Mouse (Mus musculus) MEL (cell line): ENCODE results near the gene Pard3b. TPM values are rescaled to one million over a fixed set of nuclear protein-coding genes. Genes with fewer than 3 reads are reported as not detected.

Experiments used
- DNase-seq: peaks from one replicate; pipeline ENCODE4 v3.0.0; 2011; ENCODE audit warnings: low read depth, low spot score
- H3K27ac ChIP-seq: 2 replicates; pipeline ENCODE4 v1.5.1; 2012; ENCODE audit warnings: low read depth, mild to moderate bottlenecking, control low read depth, low read length, moderate library complexity; ENCODE audit not compliant: control insufficient read depth
- H3K27me3 ChIP-seq, 2 experiments: fragments of 150-350 bp in 1 of 2; sonication (generic) in 1 of 2; 2 replicates each; pipeline ENCODE4 v1.6.1; 2012; ENCODE audit warnings: low read length in 2 of 2, mild to moderate bottlenecking in 2 of 2, improper control_type of control experiment in 1 of 2, moderate library complexity in 1 of 2; ENCODE audit not compliant: insufficient read depth in 2 of 2, control insufficient read depth in 1 of 2
- H3K36me3 ChIP-seq, 2 experiments: 2 replicates each; pipeline ENCODE4 v1.6.1; 2012 to 2014; ENCODE audit warnings: low read length in 2 of 2, improper control_type of control experiment in 1 of 2, inconsistent platforms in 1 of 2, mild to moderate bottlenecking in 1 of 2; ENCODE audit not compliant: insufficient read depth in 2 of 2, control insufficient read depth in 1 of 2
- H3K4me1 ChIP-seq, 2 experiments: fragments of 150-350 bp in 1 of 2; sonication (generic) in 1 of 2; 2 replicates each; pipeline ENCODE4 v1.6.1; 2012; ENCODE audit warnings: low read length in 2 of 2, improper control_type of control experiment in 1 of 2, mild to moderate bottlenecking in 1 of 2; ENCODE audit not compliant: insufficient read depth in 2 of 2, control insufficient read depth in 1 of 2
- H3K4me3 ChIP-seq, 2 experiments: fragments of 150-350 bp in 1 of 2; sonication (generic) in 1 of 2; 2 replicates each; pipeline ENCODE4 v1.5.1; 2012; ENCODE audit warnings: low read depth in 2 of 2, low read length in 2 of 2, mild to moderate bottlenecking in 2 of 2, moderate library complexity in 2 of 2, control low read depth in 1 of 2, improper control_type of control experiment in 1 of 2; ENCODE audit not compliant: control insufficient read depth in 1 of 2, insufficient read depth in 1 of 2
- H3K79me2 ChIP-seq: 2 replicates; pipeline ENCODE4 v1.6.1; 2012; ENCODE audit warnings: mild to moderate bottlenecking, low read length, moderate library complexity; ENCODE audit not compliant: control insufficient read depth, poor library complexity, insufficient read depth
- H3K9ac ChIP-seq: 2 replicates; pipeline ENCODE4 v1.6.1; 2012; ENCODE audit warnings: low read depth, mild to moderate bottlenecking, control low read depth, low read length, moderate library complexity; ENCODE audit not compliant: control insufficient read depth, poor library complexity, severe bottlenecking
- H3K9me3 ChIP-seq: fragments of 150-350 bp; sonication (generic); replicated peaks from 2 replicates; pipeline ENCODE4 v1.6.1; 2012; ENCODE audit warnings: mild to moderate bottlenecking, low read length, improper control_type of control experiment, moderate library complexity; ENCODE audit not compliant: insufficient read depth
- BHLHE40 ChIP-seq: IDR thresholded peaks from 2 replicates; pipeline ENCODE4 v1.6.1; 2012; ENCODE audit warnings: low read depth, mild to moderate bottlenecking, inconsistent platforms, low read length, improper control_type of control experiment, borderline replicate concordance
- CHD1 ChIP-seq: IDR thresholded peaks from 2 replicates; pipeline ENCODE4 v1.6.1; 2012; ENCODE audit warnings: low read depth, mild to moderate bottlenecking, inconsistent platforms, low read length, improper control_type of control experiment
- CHD2 ChIP-seq: IDR thresholded peaks from 2 replicates; pipeline ENCODE4 v1.6.1; 2011; ENCODE audit warnings: low read length, improper control_type of control experiment
- E2F4 ChIP-seq: IDR thresholded peaks from 2 replicates; pipeline ENCODE4 v1.6.1; 2011; ENCODE audit warnings: low read depth, low read length, improper control_type of control experiment, borderline replicate concordance
- ELF1 ChIP-seq: IDR thresholded peaks from 2 replicates; pipeline ENCODE4 v1.6.1; 2014; ENCODE audit warnings: low read depth, mild to moderate bottlenecking, inconsistent platforms, low read length, improper control_type of control experiment, moderate library complexity
- EP300 ChIP-seq, 2 experiments: IDR thresholded peaks; 2 replicates each; pipeline ENCODE4 v1.6.1; 2011; ENCODE audit warnings: improper control_type of control experiment in 2 of 2, low read length in 2 of 2, low read depth in 1 of 2, mild to moderate bottlenecking in 1 of 2
- ETS1 ChIP-seq: IDR thresholded peaks from 2 replicates; pipeline ENCODE4 v1.6.1; 2012; ENCODE audit warnings: low read depth, mild to moderate bottlenecking, inconsistent platforms, low read length, improper control_type of control experiment, moderate library complexity
- GATA1 ChIP-seq: IDR thresholded peaks from 2 replicates; pipeline ENCODE4 v1.6.1; 2011; ENCODE audit warnings: low read depth, low read length, improper control_type of control experiment
- KAT2A ChIP-seq: conservative IDR thresholded peaks from 2 replicates; pipeline ENCODE4 v1.6.1; 2012; ENCODE audit warnings: low read depth, low read length, improper control_type of control experiment, inconsistent platforms
- MAX ChIP-seq: IDR thresholded peaks from 2 replicates; pipeline ENCODE4 v1.6.1; 2011; ENCODE audit warnings: low read length, improper control_type of control experiment
- MAZ ChIP-seq: IDR thresholded peaks from 2 replicates; pipeline ENCODE4 v1.6.1; 2012; ENCODE audit warnings: low read depth, mild to moderate bottlenecking, inconsistent platforms, low read length, improper control_type of control experiment
- MEF2A ChIP-seq: IDR thresholded peaks from 2 replicates; pipeline ENCODE4 v1.6.1; 2014; ENCODE audit warnings: low read depth, mild to moderate bottlenecking, inconsistent platforms, low read length, improper control_type of control experiment; ENCODE audit not compliant: poor library complexity, insufficient replicate concordance, severe bottlenecking; ENCODE audit errors: extremely low read depth
- MXI1 ChIP-seq: IDR thresholded peaks from 2 replicates; pipeline ENCODE4 v1.6.1; 2011; ENCODE audit warnings: mild to moderate bottlenecking, low read depth, low read length, improper control_type of control experiment
- MYB ChIP-seq: IDR thresholded peaks from 2 replicates; pipeline ENCODE4 v1.6.1; 2011; ENCODE audit warnings: mild to moderate bottlenecking, low read depth, low read length, improper control_type of control experiment
- MYC ChIP-seq: IDR thresholded peaks from 2 replicates; pipeline ENCODE4 v1.6.1; 2011; ENCODE audit warnings: low read depth, mild to moderate bottlenecking, low read length, improper control_type of control experiment, moderate library complexity
- POLR2A ChIP-seq, 2 experiments: IDR thresholded peaks; 2 replicates each; pipeline ENCODE4 v1.6.1; 2011 to 2012; ENCODE audit warnings: low read length in 2 of 2, mild to moderate bottlenecking in 2 of 2, control low read depth in 1 of 2, improper control_type of control experiment in 1 of 2, low read depth in 1 of 2, moderate library complexity in 1 of 2; ENCODE audit not compliant: control insufficient read depth in 1 of 2, insufficient read depth in 1 of 2, poor library complexity in 1 of 2
- POLR2AphosphoS2 ChIP-seq: IDR thresholded peaks from 2 replicates; pipeline ENCODE4 v1.6.1; 2011; ENCODE audit warnings: low read length, improper control_type of control experiment
- RAD21 ChIP-seq: IDR thresholded peaks from 2 replicates; pipeline ENCODE4 v1.6.1; 2011; ENCODE audit warnings: mild to moderate bottlenecking, low read depth, low read length, improper control_type of control experiment
- RCOR1 ChIP-seq: IDR thresholded peaks from 2 replicates; pipeline ENCODE4 v1.6.1; 2012; ENCODE audit warnings: low read depth, mild to moderate bottlenecking, inconsistent platforms, low read length, improper control_type of control experiment
- TAL1 ChIP-seq: IDR thresholded peaks from 2 replicates; pipeline ENCODE4 v1.6.1; 2012; ENCODE audit warnings: mild to moderate bottlenecking, inconsistent platforms, low read length, moderate library complexity, mixed read lengths
- TCF12 ChIP-seq: IDR thresholded peaks from 2 replicates; pipeline ENCODE4 v1.6.1; 2014; ENCODE audit warnings: low read depth, mild to moderate bottlenecking, inconsistent platforms, low read length, improper control_type of control experiment, moderate library complexity
- USF1 ChIP-seq: IDR thresholded peaks from 2 replicates; pipeline ENCODE4 v1.6.1; 2014; ENCODE audit warnings: low read depth, mild to moderate bottlenecking, inconsistent platforms, low read length, improper control_type of control experiment, moderate library complexity
- USF2 ChIP-seq, 2 experiments: IDR thresholded peaks; 2 replicates each; pipeline ENCODE4 v1.6.1; 2011 to 2012; ENCODE audit warnings: improper control_type of control experiment in 2 of 2, low read length in 2 of 2, borderline replicate concordance in 1 of 2, inconsistent platforms in 1 of 2, low read depth in 1 of 2, mild to moderate bottlenecking in 1 of 2; ENCODE audit not compliant: insufficient read depth in 1 of 2
- ZC3H11A ChIP-seq: IDR thresholded peaks from 2 replicates; pipeline ENCODE4 v1.6.1; 2012; ENCODE audit warnings: low read depth, mild to moderate bottlenecking, inconsistent platforms, low read length, improper control_type of control experiment
- ZKSCAN1 ChIP-seq: IDR thresholded peaks from 2 replicates; pipeline ENCODE4 v1.6.1; 2012; ENCODE audit warnings: low read depth, mild to moderate bottlenecking, inconsistent platforms, low read length, improper control_type of control experiment, moderate library complexity
- ZMIZ1 ChIP-seq: IDR thresholded peaks from 2 replicates; pipeline ENCODE4 v1.6.1; 2012; ENCODE audit warnings: low read depth, mild to moderate bottlenecking, inconsistent platforms, low read length, improper control_type of control experiment, moderate library complexity
- ZNF384 ChIP-seq: IDR thresholded peaks from 2 replicates; pipeline ENCODE4 v1.6.1; 2012; ENCODE audit warnings: low read depth, mild to moderate bottlenecking, inconsistent platforms, low read length, improper control_type of control experiment
- polyA plus RNA-seq, 2 experiments: library from polyadenylated mRNA; stranded (reverse) in 1 of 2; unstranded in 1 of 2; fragments of >175 nt in 1 of 2; fragments of >200 nt in 1 of 2; gene quantifications; 2 replicates each; pipeline versions ENCODE4 v1.2.1 to v1.2.4; 2012; ENCODE audit warnings: low replicate concordance in 2 of 2, low read depth in 1 of 2; ENCODE audit not compliant: insufficient read length in 2 of 2, insufficient read depth in 1 of 2, missing spikeins in 1 of 2
- total RNA-seq: library from RNA; depleted of rRNA; stranded (reverse); fragments of 300-350 nt; gene quantifications from 2 replicates; pipeline ENCODE4 v1.2.3, GENCODE M21; 2012

Gene Pard3b
- total and polyA plus RNA-seq, 3 experiments: not detected

GRCm38 (mm10) chr1:62325237-62325636 lies 686.6 kb downstream of the Pard3b start:
- Histone ChIP-seq H3K4me3 (no peak overlapping the region), H3K79me2 (no peaks in the 10 kb centered on the region), H3K9me3 (no peaks in the 10 kb centered on the region), H3K27me3 (no peaks in the 10 kb centered on the region), H3K4me1 (no peaks in the 10 kb centered on the region), H3K27ac (no peak overlapping the region), H3K9ac (no peak overlapping the region), H3K36me3 (no peaks in the 10 kb centered on the region)
- no peak for DNase-seq
- TF ChIP-seq POLR2AphosphoS2: no peak
- TF ChIP-seq TCF12: no peak
- TF ChIP-seq MYB: no peak
- TF ChIP-seq RCOR1: no peak
- no peak for TF ChIP-seq KAT2A
- TF ChIP-seq EP300 (IDR thresholded peaks at IDR 0.05; ENCODE audit: low read depth in 1 of 2, low read length in 2 of 2): no peak
- no peak for TF ChIP-seq POLR2A (IDR thresholded peaks at IDR 0.05; ENCODE audit: control insufficient read depth in 1 of 2, insufficient read depth in 1 of 2, low read depth in 1 of 2, low read length in 2 of 2, poor library complexity in 1 of 2)
- no peak for TF ChIP-seq ZKSCAN1
- TF ChIP-seq ZC3H11A: no peak
- TF ChIP-seq CHD2: no peak
- no peak for TF ChIP-seq E2F4
- TF ChIP-seq MXI1: no peak
- TF ChIP-seq MYC: no peak

GRCm38 (mm10) chr1:62327743-62328142 lies 689.1 kb downstream of the Pard3b start:
- no peak overlapping the region for H3K4me3 ChIP-seq
- H3K9ac ChIP-seq: no peak overlapping the region
- no peaks in the 10 kb centered on the region for H3K4me1 ChIP-seq
- DNase-seq: no peak
- H3K9me3 ChIP-seq: no peaks in the 10 kb centered on the region
- H3K79me2 ChIP-seq: no peaks in the 10 kb centered on the region
- no peaks in the 10 kb centered on the region for H3K36me3 ChIP-seq
- TF ChIP-seq ZNF384: no peak
- no peak for TF ChIP-seq EP300 (IDR thresholded peaks at IDR 0.05; ENCODE audit: low read depth in 1 of 2, low read length in 2 of 2)
- no peak for TF ChIP-seq TAL1
- no peak for TF ChIP-seq TCF12
- no peak overlapping the region for H3K27ac ChIP-seq
- H3K27me3 ChIP-seq: no peaks in the 10 kb centered on the region

GRCm38 (mm10) chr1:62328808-62329207 lies 690.2 kb downstream of the Pard3b start:
- no peak for DNase-seq
- Histone ChIP-seq H3K27me3 (no peaks in the 10 kb centered on the region), H3K36me3 (no peaks in the 10 kb centered on the region), H3K4me1 (no peaks in the 10 kb centered on the region), H3K9me3 (no peaks in the 10 kb centered on the region), H3K4me3 (no peak overlapping the region), H3K9ac (no peak overlapping the region), H3K27ac (no peak overlapping the region), H3K79me2 (no peaks in the 10 kb centered on the region)
- TF ChIP-seq ELF1 (no peak), BHLHE40 (no peak), MYB (no peak), GATA1 (no peak), TAL1 (no peak), ZKSCAN1 (no peak), MAZ (no peak), ETS1 (no peak), MEF2A (no peak), USF1 (no peak), CHD1 (no peak), USF2 (IDR thresholded peaks at IDR 0.05; ENCODE audit: borderline replicate concordance in 1 of 2, insufficient read depth in 1 of 2, low read depth in 1 of 2, low read length in 2 of 2) (no peak), MAX (no peak), ZMIZ1 (no peak), RAD21 (no peak), E2F4 (no peak), MYC (no peak)
